Mouse (Mus musculus) C2C12 (cell line): ENCODE data around the gene Frmd4a.

Source experiments
- CTCF ChIP-seq: IDR thresholded peaks from one replicate; pipeline ENCODE4 v1.5.1; 2011; ENCODE audit not compliant: control insufficient read depth, insufficient read depth, insufficient read length
- FOSL1 ChIP-seq: IDR thresholded peaks from one replicate; pipeline ENCODE4 v1.8.0; 2011; ENCODE audit warnings: mild to moderate bottlenecking, low read length; ENCODE audit not compliant: poor library complexity, insufficient read depth, severe bottlenecking
- USF1 ChIP-seq: IDR thresholded peaks from one replicate; pipeline ENCODE4 v1.6.1; 2011; ENCODE audit warnings: low read depth, mild to moderate bottlenecking, control low read depth, moderate library complexity

DNA sequence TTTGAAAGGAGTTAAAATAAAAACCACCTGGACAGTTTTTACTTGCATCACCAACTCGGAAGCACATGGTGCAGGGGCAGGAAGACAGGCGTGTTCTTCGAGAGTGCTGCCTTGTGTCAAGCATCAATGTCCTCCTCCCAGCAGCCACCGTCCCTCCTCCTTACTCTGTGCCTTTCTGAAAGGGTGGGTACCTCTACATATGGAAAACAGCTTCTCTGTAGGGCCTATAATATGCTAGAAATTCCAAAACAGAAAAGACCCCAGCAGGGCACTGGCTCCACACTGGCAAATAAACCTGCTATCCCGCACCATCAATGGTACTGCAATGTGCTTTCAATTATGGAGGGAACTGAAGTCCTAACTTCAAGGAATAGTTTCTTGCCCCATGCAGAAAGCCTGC lies 331.0 kb downstream of the Frmd4a start:
- TF ChIP-seq CTCF = no peak
- TF ChIP-seq USF1 = no peak
- TF ChIP-seq FOSL1 = no peak
